Mouse (Mus musculus) embryo, embryonic 10.5 days (tissue): ENCODE measurements around the gene Ntsr2.

Experiments used
- DNase-seq: peaks from one replicate; pipeline ENCODE4 v3.0.0-alpha.2; 2015; ENCODE audit warnings: low spot score

The Ntsr2 gene

DNA sequence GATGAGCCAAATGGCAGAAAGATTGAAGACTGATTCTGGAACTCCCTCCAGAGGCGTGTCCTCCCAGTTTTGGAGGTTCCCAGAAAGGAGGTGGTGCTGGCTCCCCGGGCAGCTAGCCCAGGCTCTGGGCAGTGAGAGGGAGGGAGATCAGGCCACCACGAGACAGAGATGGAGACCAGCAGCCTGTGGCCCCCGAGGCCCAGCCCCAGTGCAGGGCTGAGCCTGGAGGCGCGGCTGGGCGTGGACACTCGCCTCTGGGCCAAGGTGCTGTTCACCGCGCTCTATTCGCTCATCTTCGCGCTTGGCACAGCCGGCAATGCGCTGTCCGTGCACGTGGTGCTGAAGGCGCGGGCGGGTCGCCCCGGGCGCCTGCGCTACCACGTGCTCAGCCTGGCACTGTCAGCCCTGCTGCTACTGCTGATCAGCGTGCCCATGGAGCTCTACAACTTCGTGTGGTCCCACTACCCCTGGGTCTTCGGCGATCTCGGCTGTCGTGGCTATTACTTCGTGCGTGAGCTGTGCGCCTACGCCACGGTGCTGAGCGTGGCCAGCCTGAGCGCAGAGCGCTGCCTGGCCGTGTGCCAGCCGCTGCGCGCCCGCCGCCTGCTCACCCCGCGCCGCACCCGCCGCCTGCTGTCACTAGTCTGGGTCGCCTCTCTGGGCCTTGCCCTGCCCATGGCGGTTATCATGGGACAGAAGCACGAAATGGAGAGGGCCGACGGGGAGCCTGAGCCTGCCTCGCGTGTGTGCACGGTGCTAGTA, at the start of gene Ntsr2:
Gene Ntsr2 (plus strand): TSS at position 51 of the 762 bp plus-strand sequence.
- peak; percentile 69 for DNase-seq

GRCm38 (mm10) chr12:16605624-16606023, 47.6 kb upstream of the Ntsr2 start:
- no peak for DNase-seq

- DNase-seq = no peak
Measured at GRCm38 (mm10) chr12:16610936-16611335, 42.2 kb upstream of the Ntsr2 start, which contains the start of gene Lpin1. Gene Lpin1 (minus strand): TSS chr12:16610966.

GRCm38 (mm10) chr12:16614556-16614955, 38.6 kb upstream of the Ntsr2 start:
- no peak for DNase-seq

- no peak for DNase-seq
Measured at GRCm38 (mm10) chr12:16615738-16616137, 37.4 kb upstream of the Ntsr2 start.

DNA sequence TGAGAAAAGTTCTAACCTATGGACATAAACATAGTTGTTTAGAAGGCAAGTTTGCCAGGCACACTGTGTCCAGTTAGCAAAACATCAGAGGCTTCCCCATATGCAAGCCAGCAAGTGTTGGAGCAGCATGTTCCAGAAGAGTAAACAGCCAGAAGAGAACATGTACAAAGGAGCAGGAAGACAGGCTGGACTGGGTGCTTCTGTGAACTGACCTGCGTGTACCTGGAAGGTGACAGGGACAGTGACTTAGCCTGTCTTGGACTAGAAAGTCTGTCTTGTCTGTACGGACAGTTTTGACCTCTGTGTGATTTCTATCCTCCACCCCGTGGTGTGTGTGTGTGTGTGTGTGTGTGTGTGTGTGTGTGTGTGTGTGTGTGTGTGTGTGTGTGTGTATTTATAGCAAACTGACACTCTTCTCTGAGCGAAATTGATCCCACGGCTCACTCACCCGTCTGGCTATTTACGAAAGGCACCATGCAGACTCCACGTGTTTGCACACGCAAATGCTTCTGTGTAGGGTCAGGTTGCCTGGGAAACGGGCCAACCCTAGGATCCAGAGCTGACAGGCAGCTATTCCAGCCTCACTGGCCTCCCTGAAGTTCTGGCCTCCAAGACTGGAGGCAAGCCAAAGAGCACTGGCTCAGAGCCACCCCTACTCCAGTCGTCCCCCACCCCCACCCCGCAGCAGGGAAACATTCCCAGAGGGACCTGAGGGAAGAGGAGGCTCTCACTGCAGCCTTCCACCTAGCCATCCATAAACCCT, 34.5 kb upstream of the Ntsr2 start:
- peak; percentile 78 for DNase-seq

DNA sequence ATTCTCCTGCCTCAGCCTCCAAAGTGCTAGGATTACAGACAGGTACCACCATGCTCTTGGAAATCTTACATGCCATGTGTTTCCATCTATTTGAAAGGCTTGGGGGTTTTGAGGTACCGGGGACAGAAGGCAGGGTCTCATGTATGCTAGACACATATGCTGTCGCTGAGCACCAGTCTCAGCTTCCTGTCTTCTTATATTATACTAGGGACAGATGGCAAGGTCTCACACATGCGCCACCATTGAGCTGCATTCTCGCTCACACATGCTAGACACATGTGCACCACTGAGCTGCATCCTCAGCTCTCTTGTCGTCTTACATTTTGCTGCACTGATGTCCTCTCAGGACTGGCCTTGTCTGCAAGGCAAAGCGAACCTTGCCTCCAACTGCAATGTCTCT, 33.7 kb upstream of the Ntsr2 start:
- DNase-seq = no peak

- DNase-seq = no peak
Measured at GRCm38 (mm10) chr12:16620230-16620629, 33.0 kb upstream of the Ntsr2 start.

DNA sequence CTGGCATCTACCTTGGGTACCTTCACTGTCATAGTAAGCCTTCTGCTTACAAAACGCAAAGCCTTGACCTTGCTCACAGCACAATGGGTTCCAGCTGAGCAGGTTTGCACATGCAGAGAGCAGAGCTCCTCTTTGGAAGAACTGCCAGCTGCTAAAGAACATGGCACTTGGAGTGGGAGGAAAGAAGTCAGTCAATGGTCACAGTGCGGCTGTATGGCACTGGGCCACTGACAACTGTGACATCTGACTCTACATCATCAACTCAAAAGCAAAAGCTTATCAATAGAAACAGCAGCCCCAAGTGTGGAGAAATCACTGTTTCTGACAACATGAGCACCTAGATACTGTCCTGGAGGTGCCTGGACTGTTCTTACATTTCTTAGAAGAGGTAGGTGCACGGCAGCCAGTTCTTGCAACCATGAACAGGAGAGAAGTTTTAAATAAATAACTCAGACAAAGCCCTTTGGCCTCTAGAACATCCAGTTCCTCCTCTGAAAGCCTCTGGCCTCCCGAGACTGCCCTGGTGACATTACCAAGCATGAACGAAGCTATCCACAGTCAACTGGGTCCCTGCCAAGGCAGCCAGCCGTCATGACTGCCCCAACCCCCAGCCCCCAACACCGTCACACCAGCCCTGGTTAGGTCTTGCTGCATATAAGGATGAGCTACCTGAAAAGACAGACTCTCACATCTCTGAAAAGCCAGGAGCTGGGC, 22.9 kb upstream of the Ntsr2 start:
- no peak for DNase-seq

GRCm38 (mm10) chr12:16630866-16631185, 22.4 kb upstream of the Ntsr2 start:
- no peak for DNase-seq

DNA sequence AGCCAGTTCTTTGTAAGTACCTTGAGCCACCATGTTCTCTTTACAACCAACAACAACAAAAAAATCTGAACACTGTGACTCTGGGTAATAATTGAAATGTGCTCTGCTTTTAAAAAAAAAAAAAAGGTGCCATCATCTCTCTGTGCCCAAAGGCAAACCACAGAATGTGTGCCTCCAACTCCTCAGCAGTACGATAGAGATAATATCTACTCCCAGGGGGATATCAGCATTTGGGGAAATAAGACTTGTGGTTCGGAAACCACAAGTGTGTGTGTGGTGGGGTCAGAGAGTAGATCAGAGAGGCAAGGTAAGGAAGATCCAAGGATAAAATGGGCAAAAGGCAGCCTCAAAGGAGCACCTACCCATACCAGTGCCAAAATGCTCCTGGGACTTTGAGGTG, 21.8 kb upstream of the Ntsr2 start:
- DNase-seq = no peak

GRCm38 (mm10) chr12:16633235-16633634, 19.9 kb upstream of the Ntsr2 start:
- no peak for DNase-seq

GRCm38 (mm10) chr12:16634075-16634813, 18.9 kb upstream of the Ntsr2 start:
- peak; percentile 81 for DNase-seq

- no peak for DNase-seq
Measured at GRCm38 (mm10) chr12:16635816-16636215, 17.4 kb upstream of the Ntsr2 start.

DNA sequence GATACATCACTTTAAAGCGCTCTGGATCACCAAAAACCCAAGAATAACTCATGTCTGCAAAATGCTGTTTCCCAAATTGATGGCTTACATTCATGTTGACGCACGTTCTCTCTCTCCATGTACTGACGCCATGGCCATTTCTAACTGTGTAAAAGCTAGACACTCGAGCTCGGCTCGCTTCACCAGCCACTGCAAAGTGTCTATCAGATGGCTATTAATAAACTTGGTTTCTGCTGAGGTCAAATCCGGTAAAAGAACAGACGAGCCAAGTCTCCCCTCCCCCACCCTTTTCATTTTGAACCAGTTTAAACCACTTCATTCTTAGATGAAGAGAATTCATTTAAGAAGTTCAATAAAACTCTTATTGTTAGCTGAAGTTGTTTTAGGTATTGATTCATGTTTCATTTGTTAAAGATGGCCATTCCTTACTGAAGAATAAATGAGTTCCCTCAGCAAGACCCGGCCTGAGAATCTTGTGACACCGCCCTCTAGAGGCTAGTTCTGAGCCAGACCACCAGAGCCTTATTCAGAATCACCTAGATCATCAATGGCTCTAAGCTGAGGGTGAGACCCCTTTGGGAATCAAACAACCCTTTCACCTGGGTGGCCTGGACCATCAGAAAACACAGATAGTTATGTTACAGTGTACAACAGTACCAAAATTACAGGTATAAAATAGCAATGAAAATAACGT, 14.0 kb upstream of the Ntsr2 start:
- peak; percentile 54 for DNase-seq

- no peak for DNase-seq
Measured at GRCm38 (mm10) chr12:16640075-16640474, 13.1 kb upstream of the Ntsr2 start.

GRCm38 (mm10) chr12:16642000-16642399, 11.2 kb upstream of the Ntsr2 start:
- no peak for DNase-seq

DNA sequence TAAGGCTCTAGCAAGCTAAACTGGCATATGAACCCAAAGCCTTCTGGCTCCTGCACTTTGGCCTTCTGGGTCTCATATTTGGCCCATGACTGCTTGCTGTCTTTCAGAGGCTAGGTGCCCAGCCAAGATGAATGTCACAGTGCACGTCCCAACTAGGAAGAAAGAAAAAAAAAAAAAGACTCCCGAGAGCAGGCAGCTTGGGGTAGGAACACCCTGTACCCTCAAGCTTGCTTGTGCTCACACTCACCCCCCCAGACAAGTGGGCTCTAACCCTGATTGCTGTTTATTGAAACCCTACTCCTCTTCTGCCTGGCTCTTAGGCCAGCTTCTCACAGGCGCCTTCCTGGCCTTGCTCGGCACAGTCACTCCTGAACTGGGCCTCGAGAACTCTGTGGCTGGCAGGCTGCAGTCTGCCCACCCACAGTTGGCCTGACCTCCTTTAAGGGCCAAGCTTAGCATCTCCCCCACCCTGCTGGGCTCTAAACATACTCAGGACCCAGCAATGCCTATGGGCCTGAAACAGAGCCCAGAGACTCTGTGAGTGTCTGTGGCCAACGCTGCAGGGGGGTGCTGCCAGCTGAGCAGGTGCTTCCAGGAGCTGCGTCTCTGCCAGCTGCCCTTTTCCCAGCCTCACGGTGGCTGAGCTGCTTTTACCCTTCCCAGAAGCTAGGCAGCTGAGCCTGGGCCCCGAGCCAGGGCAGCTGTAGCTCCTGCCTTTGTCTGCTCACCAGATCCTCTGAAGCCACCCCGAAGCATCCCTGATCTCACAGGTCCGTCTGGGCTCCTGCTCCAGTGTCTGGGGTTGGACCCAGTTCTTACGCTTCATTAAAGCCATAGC, 9.5 kb upstream of the Ntsr2 start:
- no peak for DNase-seq

GRCm38 (mm10) chr12:16644698-16645097, 8.5 kb upstream of the Ntsr2 start:
- DNase-seq = peak; percentile 15

DNA sequence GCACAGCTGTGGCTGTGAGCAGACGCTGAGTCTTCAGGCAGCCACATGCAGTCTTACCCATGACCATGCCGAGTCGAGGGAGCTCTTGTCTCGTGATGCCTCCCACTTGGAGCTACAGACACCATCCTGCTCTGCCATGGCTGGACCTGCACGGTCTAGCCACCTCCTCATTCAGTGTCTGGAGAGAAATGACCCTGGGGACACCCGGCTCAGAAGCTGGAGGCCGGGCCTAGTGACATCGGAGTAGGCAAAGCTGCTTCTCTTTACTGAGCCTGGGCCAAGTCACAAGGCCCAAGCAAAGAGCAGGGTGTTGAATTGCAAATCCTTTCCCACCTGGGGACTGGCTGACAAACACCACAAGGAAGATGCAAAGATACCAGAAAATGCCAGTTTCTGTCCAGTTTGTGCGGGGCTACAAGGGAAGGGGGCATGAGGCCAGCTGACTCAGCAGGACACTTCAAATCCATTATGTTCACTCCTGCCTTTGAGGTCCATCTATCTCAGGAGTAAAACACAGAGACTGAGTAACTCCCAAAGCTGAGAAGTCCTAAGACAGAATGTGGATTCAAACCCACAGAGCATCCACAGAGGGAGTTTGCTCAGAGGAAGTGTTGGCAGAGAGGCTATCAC, 6.3 kb upstream of the Ntsr2 start:
- DNase-seq = no peak
